Mouse (Mus musculus) regulatory T cell (primary cell): ENCODE results near the gene Ndufc2.

Source experiments
- in situ Hi-C: fragments of 300-600 bp; cut with MboI, MseI; formaldehyde crosslinking; loops from one replicate; pipeline ENCODE4 v1.15.1; 2025; ENCODE audit warnings: high pct_unique_total_duplicates

Ndufc2 gene

DNA sequence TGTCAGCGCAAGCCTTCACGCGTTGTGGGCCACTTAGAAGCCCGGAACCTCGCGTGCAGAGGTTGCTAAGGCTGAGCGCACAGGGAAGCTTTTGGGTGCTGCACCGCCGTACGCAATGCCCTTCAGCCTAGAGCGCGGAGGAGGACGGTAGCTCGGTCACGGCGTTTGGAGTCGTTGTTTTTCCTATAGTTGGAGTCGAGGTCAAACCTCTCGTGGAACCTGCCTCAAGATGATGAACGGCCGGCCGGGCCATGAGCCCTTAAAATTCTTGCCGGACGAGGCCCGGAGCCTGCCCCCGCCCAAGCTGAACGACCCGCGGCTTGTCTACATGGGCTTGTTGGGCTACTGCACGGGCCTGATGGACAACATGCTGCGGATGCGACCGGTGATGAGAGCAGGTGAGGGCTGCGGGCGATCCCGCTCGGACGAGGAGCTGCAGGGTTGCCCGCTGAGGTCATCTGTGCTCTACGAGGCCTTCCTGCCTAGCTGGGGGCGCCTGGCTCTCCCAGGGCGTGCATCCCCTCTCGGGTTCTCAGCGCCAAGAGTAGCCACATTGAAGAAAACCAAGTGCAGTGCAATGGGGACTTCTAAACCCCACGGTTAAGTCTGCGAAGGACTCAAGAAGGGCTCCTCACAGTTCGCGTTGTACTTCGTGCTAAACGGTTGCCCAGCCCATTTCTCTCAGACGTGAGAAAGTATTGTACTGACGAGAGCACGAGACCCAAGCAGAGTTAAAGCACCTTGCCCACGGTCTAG is at the start of gene Ndufc2:
TSS of gene Ndufc2 (plus strand) at position 44 of the 756 bp plus-strand sequence.
- in situ Hi-C loops = no loop called here

- in situ Hi-C loops = no loop called here
These were observed 48.9 kb upstream of the Ndufc2 start for GRCm38 (mm10) chr7:97350891-97351290.

- in situ Hi-C loops = no loop called here
These were observed 47.9 kb upstream of the Ndufc2 start for GRCm38 (mm10) chr7:97351792-97352513.

- in situ Hi-C loops = no loop called here
These were observed 46.4 kb upstream of the Ndufc2 start for GRCm38 (mm10) chr7:97353356-97353755.

DNA sequence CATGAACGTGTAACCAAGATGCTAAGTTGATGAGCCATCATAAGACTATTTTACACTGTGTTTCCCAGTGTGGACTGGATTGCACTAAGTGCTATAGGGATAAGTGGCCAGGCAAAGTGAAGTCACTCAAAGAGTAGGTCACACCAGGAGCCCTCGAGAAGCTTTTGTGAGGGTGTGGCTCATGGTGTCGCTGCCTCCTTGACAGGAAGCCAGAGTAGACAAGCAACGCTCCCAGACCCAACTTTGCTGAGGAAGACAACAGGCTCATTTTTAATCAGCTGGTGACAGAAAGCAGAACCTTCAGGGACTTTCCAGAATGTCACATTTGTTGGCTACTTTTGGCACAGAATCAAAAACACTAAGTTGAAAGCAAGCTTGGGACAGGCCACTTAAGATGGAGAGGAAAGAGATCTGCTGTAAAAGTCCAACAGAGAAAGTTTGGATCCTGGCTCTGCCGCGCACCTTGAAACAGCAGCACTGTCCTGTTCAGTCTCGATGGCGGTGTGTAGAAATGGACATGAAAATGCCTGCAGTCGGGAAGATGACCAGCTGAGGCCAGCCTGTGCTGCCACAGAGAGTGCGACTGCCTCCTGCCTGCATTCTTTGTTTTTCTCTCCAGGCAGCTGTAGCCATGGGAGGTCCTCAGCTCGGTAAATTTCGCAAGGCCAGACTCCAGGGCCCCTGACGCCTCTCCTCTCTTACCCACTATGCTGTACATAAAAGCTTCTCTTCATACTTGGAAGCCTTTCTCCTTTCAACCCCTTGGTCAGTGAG is 44.5 kb upstream of the Ndufc2 start:
- in situ Hi-C loops = no loop called here

DNA sequence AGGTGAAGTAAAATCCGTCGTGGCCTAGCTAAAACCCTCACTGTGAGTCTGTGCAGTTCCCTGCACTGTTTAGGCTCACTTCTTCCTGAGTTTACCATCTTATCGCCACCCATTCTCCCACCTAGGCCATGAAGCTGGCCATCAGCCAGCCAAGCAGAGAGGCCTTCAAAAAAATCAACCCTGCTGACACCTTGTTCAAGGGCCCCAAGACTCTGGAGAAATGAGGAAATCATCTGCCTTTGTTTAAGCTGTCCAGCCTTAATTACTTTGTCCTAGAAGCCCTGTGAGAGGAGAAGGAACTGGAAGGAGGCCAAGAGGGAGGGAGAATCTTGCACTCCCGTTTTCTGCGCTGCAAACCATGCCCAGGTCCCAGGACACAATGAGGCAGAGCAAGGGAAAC is 43.5 kb upstream of the Ndufc2 start:
- in situ Hi-C loops = no loop called here

DNA sequence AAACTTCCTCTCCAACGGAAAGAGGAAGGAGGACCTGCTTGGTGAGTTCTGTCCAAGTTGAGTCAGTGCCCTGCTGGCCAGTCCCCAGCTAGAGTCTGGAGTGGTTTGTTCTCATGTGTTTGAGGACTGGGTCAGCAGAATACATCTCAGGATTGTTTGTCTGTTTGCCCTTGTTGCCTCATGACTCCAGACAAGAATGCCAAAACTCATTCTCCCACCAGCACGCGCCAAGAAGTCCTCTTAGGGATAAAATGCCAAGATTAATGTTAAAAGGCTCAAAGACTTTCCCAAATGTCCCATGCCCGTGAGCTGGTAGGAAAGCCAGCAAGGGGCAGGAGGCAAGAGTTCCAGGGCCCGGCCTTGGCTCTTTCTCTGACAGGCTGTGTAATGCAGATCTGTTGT is 42.9 kb upstream of the Ndufc2 start:
- in situ Hi-C loops = no loop called here

- in situ Hi-C loops = no loop called here
These were observed 42.0 kb upstream of the Ndufc2 start for GRCm38 (mm10) chr7:97357840-97358239.

DNA sequence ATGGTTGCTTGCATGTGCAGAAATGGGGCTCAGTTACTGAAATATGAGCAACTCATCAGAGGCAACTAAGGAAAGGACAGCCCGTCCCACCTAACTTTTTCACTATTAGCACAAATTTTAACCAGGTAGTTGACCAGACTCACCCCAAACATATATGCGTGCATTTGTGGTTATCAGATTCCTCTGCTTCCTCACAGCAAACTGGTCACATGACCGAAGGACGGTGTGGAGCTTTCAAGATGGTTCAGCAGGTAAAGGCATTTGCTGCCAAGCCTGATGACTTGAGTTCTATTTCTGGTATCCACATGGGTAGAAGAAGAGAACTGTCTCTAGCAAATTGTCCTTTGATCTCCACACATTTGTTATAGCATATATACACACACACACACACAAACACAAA is 41.5 kb upstream of the Ndufc2 start:
- in situ Hi-C loops = no loop called here

DNA sequence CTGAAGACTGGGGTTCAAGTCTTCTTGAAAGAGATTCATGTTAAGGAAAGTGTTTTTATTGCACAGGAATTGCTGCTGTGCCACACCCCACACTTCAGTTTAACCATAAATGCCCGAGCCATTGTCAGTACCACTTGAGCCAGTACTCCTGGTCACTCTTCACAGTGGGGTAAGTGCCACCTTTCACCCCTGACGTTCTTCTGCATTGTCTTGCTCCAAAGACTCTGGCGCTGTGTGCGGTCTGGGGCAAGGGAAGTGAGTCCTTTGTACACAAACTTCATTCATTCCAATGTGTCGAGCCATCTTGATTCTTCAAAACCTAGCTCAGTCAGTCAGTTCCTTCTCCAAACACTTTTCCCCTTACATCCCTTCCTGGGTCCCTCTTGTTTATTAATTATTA is 39.6 kb upstream of the Ndufc2 start:
- in situ Hi-C loops = no loop called here

GRCm38 (mm10) chr7:97360955-97361354 is 38.8 kb upstream of the Ndufc2 start:
- in situ Hi-C loops = no loop called here

DNA sequence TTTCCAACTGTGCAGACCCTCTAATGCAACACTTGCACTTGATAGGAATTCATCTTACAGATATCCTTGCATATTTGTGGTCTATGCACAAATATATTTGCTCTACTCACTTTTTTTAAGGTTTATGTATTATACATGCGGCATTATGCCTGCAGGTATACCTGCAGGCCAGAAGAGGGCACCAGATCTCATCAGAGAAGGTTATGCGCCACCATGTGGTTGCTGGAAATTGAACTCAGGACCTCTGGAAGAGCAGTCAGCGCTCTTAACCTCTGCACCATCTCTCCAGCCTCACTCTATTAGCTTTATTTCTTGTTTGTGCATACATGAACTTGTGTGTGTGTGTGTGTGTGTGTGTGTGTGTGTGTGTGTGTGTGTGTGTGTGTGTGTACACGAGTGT is 38.3 kb upstream of the Ndufc2 start:
- in situ Hi-C loops = no loop called here

DNA sequence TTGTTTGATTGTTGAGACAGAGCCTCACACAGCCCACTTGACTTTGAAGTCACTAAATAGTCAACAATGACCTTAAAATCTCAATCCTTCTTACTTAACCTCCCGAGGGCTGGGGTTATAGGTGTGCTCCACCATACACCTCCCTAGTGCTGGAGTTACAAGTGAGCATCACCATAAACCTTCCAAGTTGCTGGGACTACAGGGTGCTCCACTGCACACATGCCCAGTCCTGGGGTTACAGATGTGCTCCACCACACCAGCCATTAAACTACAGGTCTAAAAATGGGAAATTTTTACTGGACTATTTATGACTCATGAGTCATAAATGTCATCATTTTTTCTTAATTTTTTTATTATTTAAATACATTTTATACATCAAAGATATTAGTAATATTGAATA is 33.9 kb upstream of the Ndufc2 start:
- in situ Hi-C loops = no loop called here

- in situ Hi-C loops = no loop called here
These were observed 24.7 kb upstream of the Ndufc2 start for GRCm38 (mm10) chr7:97375101-97375500.

DNA sequence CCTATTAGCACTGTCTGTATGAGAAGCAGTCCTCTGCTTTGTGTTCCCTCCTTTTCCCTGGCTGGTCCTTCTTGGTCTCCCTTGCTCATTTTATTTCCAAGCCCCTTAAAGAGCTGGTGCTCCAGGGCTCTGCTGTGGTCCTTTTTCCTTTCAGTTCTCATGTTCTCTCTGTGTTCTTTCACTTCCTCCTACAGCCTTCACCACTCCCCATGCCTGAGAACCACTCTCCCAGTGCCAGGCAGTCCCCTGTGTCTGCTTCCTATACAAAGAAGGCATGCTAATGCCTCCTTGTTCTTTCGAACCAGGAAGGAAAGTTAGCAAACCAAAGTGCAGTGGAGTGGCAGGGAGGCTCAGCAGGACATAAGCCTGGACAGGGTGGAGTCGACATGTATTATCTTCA is 23.9 kb upstream of the Ndufc2 start:
- in situ Hi-C loops = no loop called here

- in situ Hi-C loops = no loop called here
These were observed 20.5 kb upstream of the Ndufc2 start for GRCm38 (mm10) chr7:97379304-97379703.

- in situ Hi-C loops = no loop called here
These were observed 19.2 kb upstream of the Ndufc2 start for GRCm38 (mm10) chr7:97380500-97381123.

DNA sequence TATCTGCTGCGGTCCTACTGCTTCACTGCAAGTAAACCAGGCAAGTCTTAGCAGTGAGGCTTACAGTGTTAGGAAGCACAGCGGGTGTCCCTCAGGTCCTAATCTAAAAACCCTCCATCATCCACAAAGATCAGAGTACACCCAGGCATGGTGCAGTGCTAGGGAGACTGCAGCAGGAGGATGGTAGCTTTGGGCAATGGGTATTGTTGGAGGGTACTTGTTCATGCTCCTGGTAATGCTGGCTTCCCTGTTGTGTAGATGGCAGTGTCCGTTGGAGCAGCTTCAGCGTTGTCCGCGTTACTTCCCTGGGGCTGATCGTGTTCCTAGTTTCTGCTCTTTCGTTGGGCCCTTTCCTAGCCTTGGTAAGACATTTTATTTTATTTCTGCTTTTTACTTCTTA is 17.1 kb upstream of the Ndufc2 start:
- in situ Hi-C loops = no loop called here

GRCm38 (mm10) chr7:97383496-97384132 is 16.2 kb upstream of the Ndufc2 start:
- in situ Hi-C loops = no loop called here

DNA sequence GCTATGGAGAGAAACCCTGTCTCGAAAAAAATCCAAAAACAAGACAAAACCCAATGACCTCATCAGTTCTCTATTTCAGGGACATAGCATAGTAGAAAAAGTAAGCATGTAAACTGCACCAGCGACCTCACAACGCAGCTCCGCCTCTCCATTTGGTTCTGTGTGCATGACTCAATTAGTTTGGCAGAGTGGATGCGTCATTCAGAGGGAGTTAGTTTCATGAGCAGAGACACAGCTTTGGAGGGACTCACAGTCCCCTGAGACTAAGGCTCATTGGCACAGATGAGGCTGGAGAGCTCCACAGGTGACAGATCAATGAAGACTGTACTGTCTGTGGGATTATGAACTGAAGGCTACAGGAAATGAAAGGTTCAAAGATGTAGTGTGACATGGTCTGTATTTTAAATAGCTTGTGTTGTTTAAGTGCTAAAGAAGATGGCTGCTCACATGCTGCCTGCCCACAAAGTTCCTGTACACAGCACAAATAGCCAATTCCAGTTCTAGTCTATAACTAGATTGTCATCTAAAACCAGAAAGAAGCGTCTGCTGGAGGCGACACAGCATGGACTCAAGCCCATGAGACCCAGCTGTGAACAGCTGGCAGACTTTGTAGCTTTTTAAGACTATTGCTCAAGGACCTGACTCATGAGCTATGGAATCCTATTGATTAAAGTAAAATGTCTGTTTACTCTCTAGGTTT is 13.5 kb upstream of the Ndufc2 start:
- in situ Hi-C loops = no loop called here

DNA sequence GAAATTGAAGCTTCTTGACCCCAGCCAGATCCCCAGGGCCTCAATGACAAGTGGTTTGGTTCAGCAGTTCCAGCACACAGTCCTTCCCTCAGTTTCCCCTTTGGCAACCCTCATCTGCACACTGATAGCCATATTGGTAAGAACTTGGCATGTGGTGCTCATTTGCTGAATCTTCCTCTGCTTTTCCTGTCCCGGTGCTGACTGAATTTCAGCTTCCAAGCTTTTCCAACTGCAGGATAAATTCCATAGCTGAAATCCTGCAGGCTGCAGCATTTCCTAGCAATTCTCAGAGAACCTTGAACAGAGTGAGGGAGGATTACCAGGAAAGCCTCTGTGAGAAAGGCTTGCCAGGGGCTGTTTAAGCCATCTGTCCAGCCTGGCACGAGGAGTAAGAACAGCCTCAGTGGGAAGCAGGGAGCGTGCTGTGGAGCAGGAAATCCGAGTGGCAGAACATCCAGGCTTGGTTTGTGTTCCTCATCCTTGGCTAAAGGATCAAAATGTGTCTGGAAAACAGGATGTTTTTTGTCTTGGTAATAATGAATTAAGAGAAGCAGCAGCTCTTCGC is 12.9 kb upstream of the Ndufc2 start:
- in situ Hi-C loops = no loop called here
